Mouse (Mus musculus) myocyte (in vitro differentiated cells): ENCODE measurements around the gene Nsun6. TPM values are rescaled to one million over a fixed set of nuclear protein-coding genes. Genes with fewer than 3 reads are reported as not detected.
A peak's percentile ranks its signal among the peaks of the same experiment; 100 is the strongest.

Source experiments
- H3K27me3 ChIP-seq: one replicate; pipeline ENCODE4 v1.6.1; 2011; ENCODE audit not compliant: control insufficient read depth, insufficient read depth, insufficient read length
- H3K36me3 ChIP-seq: one replicate; pipeline ENCODE4 v1.6.1; 2011; ENCODE audit not compliant: control insufficient read depth, insufficient read depth
- H3K4me2 ChIP-seq: one replicate; pipeline ENCODE4 v1.6.1; 2011; ENCODE audit warnings: low read depth, control low read depth
- H3K4me3 ChIP-seq: one replicate; pipeline ENCODE4 v1.5.1; 2011; ENCODE audit warnings: mild to moderate bottlenecking, control low read depth, moderate library complexity
- H3K79me2 ChIP-seq: one replicate; pipeline ENCODE4 v1.6.1; 2011; ENCODE audit not compliant: control insufficient read depth, insufficient read depth
- H3ac ChIP-seq: one replicate; pipeline ENCODE4 v1.6.1; 2011; ENCODE audit not compliant: control insufficient read depth, insufficient read length
- CEBPB ChIP-seq: IDR thresholded peaks from 2 replicates; pipeline ENCODE4 v1.6.1; 2011; ENCODE audit warnings: mild to moderate bottlenecking, moderate library complexity; ENCODE audit not compliant: poor library complexity, insufficient read depth, severe bottlenecking
- E2F4 ChIP-seq: IDR thresholded peaks from one replicate; pipeline ENCODE4 v1.6.1; 2011; ENCODE audit warnings: mild to moderate bottlenecking, control low read depth, moderate library complexity; ENCODE audit not compliant: insufficient read depth
- MAX ChIP-seq: IDR thresholded peaks from one replicate; pipeline ENCODE4 v1.6.1; 2011; ENCODE audit warnings: low read depth, mild to moderate bottlenecking, control low read depth
- MYOD1 ChIP-seq, 3 experiments: IDR thresholded peaks; one replicate each; pipeline ENCODE4 v1.6.1; 2011; ENCODE audit warnings: control low read depth in 2 of 3, low read depth in 2 of 3, mild to moderate bottlenecking in 2 of 3, moderate library complexity in 1 of 3; ENCODE audit not compliant: insufficient read length in 2 of 3, control insufficient read depth in 1 of 3
- MYOG ChIP-seq, 3 experiments: IDR thresholded peaks; one replicate each; pipeline ENCODE4 v1.6.1; 2011; ENCODE audit warnings: control low read depth in 2 of 3, low read depth in 2 of 3, mild to moderate bottlenecking in 2 of 3; ENCODE audit not compliant: insufficient read length in 2 of 3, control insufficient read depth in 1 of 3, insufficient read depth in 1 of 3
- POLR2A ChIP-seq: IDR thresholded peaks from one replicate; pipeline ENCODE4 v1.6.1; 2011; ENCODE audit warnings: low read depth, mild to moderate bottlenecking, control low read depth, moderate library complexity; ENCODE audit not compliant: insufficient read length
- POLR2AphosphoS2 ChIP-seq: IDR thresholded peaks from one replicate; pipeline ENCODE4 v1.6.1; 2011; ENCODE audit warnings: low read depth, control low read depth; ENCODE audit not compliant: insufficient read length
- REST ChIP-seq: IDR thresholded peaks from one replicate; pipeline ENCODE4 v1.6.1; 2011; ENCODE audit warnings: mild to moderate bottlenecking, control low read depth, moderate library complexity; ENCODE audit not compliant: insufficient read depth, insufficient read length
- SRF ChIP-seq: IDR thresholded peaks from one replicate; pipeline ENCODE4 v1.6.1; 2011; ENCODE audit warnings: low read depth; ENCODE audit not compliant: control insufficient read depth, insufficient read length
- TCF12 ChIP-seq: IDR thresholded peaks from one replicate; pipeline ENCODE4 v1.6.1; 2011; ENCODE audit warnings: mild to moderate bottlenecking, control low read depth; ENCODE audit not compliant: poor library complexity, insufficient read depth, severe bottlenecking
- TCF3 ChIP-seq: IDR thresholded peaks from one replicate; pipeline ENCODE4 v1.6.1; 2011; ENCODE audit warnings: low read depth, control low read depth; ENCODE audit not compliant: insufficient read length
- USF1 ChIP-seq: IDR thresholded peaks from one replicate; pipeline ENCODE4 v1.6.1; 2011; ENCODE audit warnings: low read depth, mild to moderate bottlenecking, control low read depth, moderate library complexity
- polyA plus RNA-seq: library from polyadenylated mRNA; unstranded; fragments of >200 nt; fragmentation: generic; extraction: Trizol; gene quantifications from one replicate; pipeline ENCODE4 v1.2.1, GENCODE M21; 2012; ENCODE audit warnings: missing spikeins

The Nsun6 gene
- polyA plus RNA-seq, 1 experiment = 3.4 TPM

DNA sequence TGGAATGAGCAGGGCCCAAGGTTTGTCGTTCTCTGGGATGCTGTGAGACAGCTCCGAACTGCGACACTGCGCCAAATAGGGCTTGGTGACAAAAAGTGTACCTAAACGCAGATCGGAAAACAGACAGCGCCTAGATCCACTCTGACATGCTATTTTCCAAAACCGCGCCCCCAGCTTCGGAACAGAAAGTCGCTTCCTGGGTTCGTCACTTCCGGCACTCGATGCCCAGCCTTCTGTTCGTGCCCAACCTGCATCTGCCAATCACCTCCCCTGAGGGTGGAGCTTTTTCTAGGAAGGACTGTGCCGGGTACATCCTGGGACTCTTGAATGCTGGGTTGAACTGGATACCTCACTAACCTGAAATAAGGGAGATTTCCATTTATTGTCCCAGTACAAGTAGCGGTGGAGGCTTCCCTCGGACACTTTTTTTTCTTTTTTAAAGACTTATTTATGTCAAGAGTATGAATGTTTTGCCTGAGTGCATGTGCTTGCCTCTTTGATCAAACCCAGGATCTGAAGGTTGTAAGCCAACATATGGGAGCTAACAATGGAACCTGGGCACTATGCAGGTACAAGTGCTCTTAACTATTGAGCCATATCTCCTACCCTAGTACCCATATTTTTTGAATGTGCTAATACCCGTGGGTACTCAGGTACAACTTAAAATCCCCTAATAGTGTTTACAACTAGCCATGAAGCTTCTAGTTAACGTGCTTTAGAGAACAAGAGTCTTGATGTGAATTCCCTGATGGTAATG, 5.6 kb downstream of the Nsun6 start, which contains the start of gene Arl5b:
Gene Arl5b (plus strand): TSS at position 279 of the 757 bp plus-strand sequence.
- H3K79me2 ChIP-seq = no peaks in the 10 kb centered on the region
- peak within 1 kb of the TSS; percentile 51 for H3K4me3 ChIP-seq
- no peaks in the 10 kb centered on the region for H3K36me3 ChIP-seq
- no peak within 1 kb of the TSS for H3ac ChIP-seq
- no peaks in the 10 kb centered on the region for H3K27me3 ChIP-seq
- TF ChIP-seq SRF (no peak), CEBPB (no peak), MYOD1 (IDR thresholded peaks at IDR 0.05; ENCODE audit: control insufficient read depth in 1 of 3, insufficient read length in 2 of 3, low read depth in 2 of 3) (peak in 1 of 3 experiments; percentile 27), USF1 (no peak), TCF12 (no peak), E2F4 (peak; percentile 93), MYOG (IDR thresholded peaks at IDR 0.05; ENCODE audit: control insufficient read depth in 1 of 3, insufficient read depth in 1 of 3, insufficient read length in 2 of 3, low read depth in 2 of 3) (no peak), MAX (no peak), TCF3 (no peak), POLR2A (peak; percentile 54), REST (no peak), POLR2AphosphoS2 (peak; percentile 53)
- peak within 1 kb of the TSS; percentile 97 for H3K4me2 ChIP-seq

DNA sequence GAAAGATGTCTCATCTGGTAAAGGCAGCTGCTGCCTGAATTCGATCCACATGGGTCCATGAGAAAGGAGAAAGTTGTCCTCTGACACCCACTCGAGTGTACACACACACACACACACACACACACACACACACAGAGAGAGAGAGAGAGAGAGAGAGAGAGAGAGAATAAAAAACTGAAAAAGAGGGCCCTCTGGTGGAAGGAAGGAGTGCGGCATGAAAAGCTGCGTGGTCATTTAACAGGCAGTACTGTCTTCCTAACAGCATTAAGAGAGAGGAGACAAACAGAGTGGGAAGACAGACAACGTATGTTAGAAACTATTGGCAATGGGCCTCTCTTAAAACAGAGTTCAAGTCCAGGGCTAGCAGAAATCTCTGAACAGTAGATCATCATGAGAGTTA, 14.5 kb downstream of the Nsun6 start:
- H3K36me3 ChIP-seq = peaks cover 12% of the 10 kb centered on the region
- H3K4me3 ChIP-seq = no peak overlapping the region
- no peaks in the 10 kb centered on the region for H3K79me2 ChIP-seq
- H3K4me2 ChIP-seq = no peak overlapping the region
- no peak overlapping the region for H3ac ChIP-seq
- TF ChIP-seq E2F4 (no peak), POLR2A (no peak), CEBPB (no peak), USF1 (no peak), POLR2AphosphoS2 (no peak), SRF (no peak), REST (no peak), MAX (no peak), TCF3 (no peak), TCF12 (no peak), MYOD1 (IDR thresholded peaks at IDR 0.05; ENCODE audit: control insufficient read depth in 1 of 3, insufficient read length in 2 of 3, low read depth in 2 of 3) (no peak), MYOG (IDR thresholded peaks at IDR 0.05; ENCODE audit: control insufficient read depth in 1 of 3, insufficient read depth in 1 of 3, insufficient read length in 2 of 3, low read depth in 2 of 3) (no peak)
- no peaks in the 10 kb centered on the region for H3K27me3 ChIP-seq

DNA sequence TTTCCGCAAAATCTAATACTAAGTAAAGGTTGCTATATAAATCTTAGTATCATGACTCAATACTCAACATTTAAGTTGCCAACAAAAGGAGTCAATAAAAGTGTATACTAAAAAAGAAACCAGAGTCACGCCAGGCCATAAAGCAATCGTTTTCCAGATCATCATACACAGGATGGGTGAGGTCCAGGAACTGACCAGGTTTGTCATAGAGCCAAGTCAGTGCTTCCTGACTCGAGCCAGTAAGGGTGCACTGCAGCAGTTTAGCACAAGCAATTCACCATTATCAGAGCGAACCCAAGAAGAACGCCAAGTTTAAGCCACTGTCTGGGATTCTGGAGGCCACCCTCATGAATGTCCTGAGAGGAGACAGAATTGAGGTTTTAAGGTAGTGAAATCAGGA, 16.2 kb downstream of the Nsun6 start:
- TF ChIP-seq POLR2A (no peak), POLR2AphosphoS2 (no peak), TCF3 (no peak)
- Histone ChIP-seq H3K27me3 (no peaks in the 10 kb centered on the region), H3K79me2 (no peaks in the 10 kb centered on the region), H3K4me2 (no peak overlapping the region), H3K4me3 (no peak overlapping the region), H3K36me3 (peaks cover 12% of the 10 kb centered on the region), H3ac (no peak overlapping the region)

DNA sequence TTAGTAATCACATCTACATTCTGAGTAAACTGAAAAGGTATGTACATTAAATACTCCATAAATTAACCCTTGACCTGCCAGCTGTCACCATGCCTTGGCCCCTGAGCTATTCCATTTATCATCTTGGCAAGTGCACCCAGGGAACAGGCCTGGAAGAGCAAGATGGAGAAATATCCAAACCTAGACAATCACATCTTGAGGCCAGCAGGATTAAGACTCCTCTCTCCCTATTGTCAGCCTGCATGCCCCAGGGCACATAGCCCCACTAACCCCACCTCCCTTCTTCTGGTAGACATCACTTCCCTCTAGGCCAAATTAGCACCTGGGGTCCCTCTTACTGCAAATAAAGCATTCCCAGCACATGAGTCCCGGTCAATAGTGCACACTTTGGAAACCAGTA, 27.1 kb downstream of the Nsun6 start:
- no peaks in the 10 kb centered on the region for H3K79me2 ChIP-seq

DNA sequence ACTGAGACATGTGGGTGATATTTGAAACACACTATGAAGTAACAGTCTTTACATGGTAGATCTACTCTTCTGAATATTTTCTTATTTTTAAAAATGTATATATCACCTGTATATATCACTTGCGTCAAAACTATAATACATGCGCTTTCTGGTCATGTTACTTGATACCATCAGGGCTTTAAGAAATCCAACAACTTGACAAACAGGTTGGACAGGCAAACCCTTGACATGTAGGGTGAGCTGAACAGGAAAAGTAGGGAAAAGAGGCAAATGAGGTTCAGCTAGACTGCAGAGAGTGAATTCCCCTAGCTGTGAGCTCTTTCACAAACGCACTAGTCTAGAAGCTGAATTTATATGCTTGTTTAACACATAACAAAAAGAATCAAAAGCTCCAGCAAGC, 28.1 kb downstream of the Nsun6 start:
- no peak overlapping the region for H3K4me3 ChIP-seq
- H3K27me3 ChIP-seq = no peaks in the 10 kb centered on the region
- H3K79me2 ChIP-seq = no peaks in the 10 kb centered on the region

More for the DNA sequence above, 27.1 kb downstream of the Nsun6 start:
- no peak for TF ChIP-seq MAX
- TF ChIP-seq TCF3 = no peak
- TF ChIP-seq USF1 = no peak
- no peak for TF ChIP-seq MYOD1 (IDR thresholded peaks at IDR 0.05; ENCODE audit: control insufficient read depth in 1 of 3, insufficient read length in 2 of 3, low read depth in 2 of 3)
- no peak for TF ChIP-seq POLR2A
- no peak for TF ChIP-seq REST
- TF ChIP-seq E2F4 = no peak
- no peak for TF ChIP-seq SRF
- no peak overlapping the region for H3K4me2 ChIP-seq
- H3ac ChIP-seq = no peak overlapping the region
- H3K36me3 ChIP-seq = no peaks in the 10 kb centered on the region
- no peaks in the 10 kb centered on the region for H3K27me3 ChIP-seq
- no peak overlapping the region for H3K4me3 ChIP-seq

More for the DNA sequence above, 28.1 kb downstream of the Nsun6 start:
- Histone ChIP-seq H3K36me3 (no peaks in the 10 kb centered on the region), H3ac (no peak overlapping the region), H3K4me2 (no peak overlapping the region)
- TF ChIP-seq SRF (no peak), REST (no peak), CEBPB (no peak), POLR2A (no peak), POLR2AphosphoS2 (no peak), USF1 (no peak), MAX (no peak), E2F4 (no peak), TCF3 (no peak), MYOD1 (IDR thresholded peaks at IDR 0.05; ENCODE audit: control insufficient read depth in 1 of 3, insufficient read length in 2 of 3, low read depth in 2 of 3) (no peak), MYOG (IDR thresholded peaks at IDR 0.05; ENCODE audit: control insufficient read depth in 1 of 3, insufficient read depth in 1 of 3, insufficient read length in 2 of 3, low read depth in 2 of 3) (no peak), TCF12 (no peak)
